Mouse (Mus musculus): ENCODE data around the gene Arf1.

Gene Arf1

DNA sequence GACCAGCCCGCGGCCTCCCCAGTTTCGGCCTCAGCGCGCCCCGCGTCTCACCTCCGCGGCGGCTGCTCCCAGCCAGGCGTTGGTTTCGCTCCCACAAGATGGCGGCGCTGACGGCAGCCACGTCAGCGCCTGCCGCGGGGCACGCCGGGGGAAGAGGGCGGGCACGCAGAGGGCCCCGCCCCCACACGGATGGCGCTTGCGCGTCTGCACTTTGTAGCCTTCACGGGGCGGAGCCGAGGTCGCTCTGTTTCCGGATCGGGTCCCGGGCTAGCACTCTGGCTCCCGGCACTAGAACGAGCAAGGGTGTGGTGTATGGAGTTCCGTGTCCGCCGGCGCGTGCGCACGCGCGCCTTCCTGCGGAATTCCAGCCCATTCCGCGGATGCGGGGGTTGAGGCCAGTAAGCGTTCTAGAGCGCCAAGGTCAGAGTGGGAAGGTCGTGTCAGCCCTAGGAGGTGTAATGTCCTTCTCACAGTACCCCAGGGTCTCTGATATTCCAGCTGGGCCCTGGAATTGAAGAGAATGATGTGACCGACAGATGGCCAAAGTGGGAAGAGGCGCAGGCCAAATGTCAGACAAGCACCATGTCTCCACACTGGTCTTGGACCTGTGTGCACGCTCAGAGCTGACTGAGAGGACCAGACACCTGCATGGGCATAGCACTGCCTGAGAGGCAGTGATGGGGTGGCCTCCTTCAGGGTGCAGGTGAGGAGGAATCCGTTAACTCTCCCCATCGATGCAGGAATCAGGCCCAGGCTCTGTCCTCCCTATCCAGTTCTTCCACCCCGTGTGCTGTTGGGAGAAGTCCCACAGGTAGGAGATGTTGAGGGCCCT is at the start of gene Arf1:
TSS of gene Arf1 (minus strand) at position 149 of the 832 bp plus-strand sequence.
- DNase-seq (ENCODE audit: low read depth, low spot score) = peak; percentile 99

DNA sequence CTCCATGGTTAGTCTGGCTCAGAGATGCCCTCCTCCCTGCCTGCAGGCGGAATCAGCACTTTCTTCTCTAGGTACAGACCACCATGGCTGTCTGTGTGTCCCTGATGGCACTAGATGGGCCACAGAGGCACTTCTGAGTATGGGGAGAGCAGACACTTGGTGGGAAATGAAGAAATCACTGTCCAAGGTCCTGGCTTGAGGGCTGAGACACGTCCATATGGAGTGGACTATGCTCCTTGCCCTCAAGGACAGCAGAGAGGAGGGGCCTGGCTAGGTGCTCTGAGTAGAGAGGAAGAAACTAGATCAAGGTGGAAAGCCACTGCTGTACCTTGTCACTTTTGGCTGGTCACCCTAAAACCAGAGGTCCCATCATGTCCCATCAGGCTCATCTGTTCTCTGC is 48.8 kb upstream of the Arf1 start:
- DNase-seq (ENCODE audit: low read depth, low spot score) = no peak

- no peak for DNase-seq (ENCODE audit: low read depth, low spot score)
Measured at GRCm38 (mm10) chr11:59274184-59274583, 46.1 kb upstream of the Arf1 start.

- DNase-seq (ENCODE audit: low read depth, low spot score) = no peak
Measured at GRCm38 (mm10) chr11:59266727-59267126, 38.7 kb upstream of the Arf1 start.

GRCm38 (mm10) chr11:59265154-59265813 is 37.2 kb upstream of the Arf1 start:
- no peak for DNase-seq (ENCODE audit: low read depth, low spot score)

DNA sequence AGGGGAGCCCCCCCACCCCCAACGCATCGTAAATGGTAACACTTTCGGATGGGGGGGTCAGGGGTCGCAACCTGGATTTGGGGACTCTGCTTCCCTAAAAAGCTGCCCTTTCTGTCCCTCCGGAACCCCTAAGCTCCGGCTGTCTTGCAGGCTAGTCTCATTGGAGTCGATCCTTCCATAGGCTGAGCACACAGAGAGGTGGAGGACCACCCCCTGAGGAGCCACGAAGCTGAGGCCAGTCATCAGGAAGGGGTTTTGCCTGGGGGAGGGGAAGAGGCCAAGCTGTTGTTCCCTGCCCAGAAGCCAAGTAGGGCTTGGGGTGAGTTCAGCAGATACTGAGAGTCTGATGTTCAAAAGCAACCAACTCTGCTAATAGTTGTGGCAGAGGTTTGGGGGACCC is 36.5 kb upstream of the Arf1 start:
- DNase-seq (ENCODE audit: low read depth, low spot score) = peak; percentile 49

- DNase-seq (ENCODE audit: low read depth, low spot score) = no peak
Measured at GRCm38 (mm10) chr11:59263870-59264563, 35.9 kb upstream of the Arf1 start.

- DNase-seq (ENCODE audit: low read depth, low spot score) = no peak
Measured at GRCm38 (mm10) chr11:59262308-59262707, 34.2 kb upstream of the Arf1 start.

DNA sequence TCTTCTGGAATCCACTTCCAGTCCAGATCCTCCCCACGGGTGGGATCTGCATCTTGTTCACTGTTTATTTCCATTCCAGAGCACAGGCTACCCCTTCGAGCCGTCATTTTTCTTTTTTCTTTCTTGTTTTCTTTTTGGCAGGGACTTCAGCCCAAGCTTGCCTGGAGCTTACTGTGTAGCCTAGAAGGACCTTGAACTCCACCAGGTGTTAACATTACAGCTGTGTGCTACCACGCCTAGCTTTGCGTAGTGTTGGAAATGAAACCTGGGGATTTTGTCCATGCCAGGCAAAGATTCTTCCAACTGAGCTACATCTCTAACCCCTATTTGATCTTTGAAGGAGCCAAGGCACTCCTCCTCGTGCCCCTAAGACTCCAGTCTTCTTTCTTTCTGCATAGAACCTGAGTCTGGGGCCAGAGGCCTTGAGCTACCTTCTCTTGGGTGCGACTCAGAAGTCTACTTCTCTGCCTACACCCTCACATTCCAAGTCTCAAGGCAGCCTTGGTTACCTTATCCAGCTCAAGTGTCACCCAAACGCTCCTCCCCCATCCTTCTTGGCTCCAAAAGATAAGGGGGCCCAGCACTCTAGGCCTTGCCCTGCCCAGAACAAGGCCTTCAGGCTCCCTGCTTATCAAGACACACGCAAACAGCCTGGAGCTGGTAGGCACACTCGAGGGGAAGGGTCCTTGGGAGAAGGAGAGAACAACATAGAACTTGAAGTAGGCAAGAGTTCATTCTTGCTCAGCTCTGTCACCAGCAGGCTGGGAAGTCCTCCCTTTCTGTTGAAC is 32.8 kb upstream of the Arf1 start:
- no peak for DNase-seq (ENCODE audit: low read depth, low spot score)

GRCm38 (mm10) chr11:59259647-59260046 is 31.6 kb upstream of the Arf1 start:
- no peak for DNase-seq (ENCODE audit: low read depth, low spot score)

DNA sequence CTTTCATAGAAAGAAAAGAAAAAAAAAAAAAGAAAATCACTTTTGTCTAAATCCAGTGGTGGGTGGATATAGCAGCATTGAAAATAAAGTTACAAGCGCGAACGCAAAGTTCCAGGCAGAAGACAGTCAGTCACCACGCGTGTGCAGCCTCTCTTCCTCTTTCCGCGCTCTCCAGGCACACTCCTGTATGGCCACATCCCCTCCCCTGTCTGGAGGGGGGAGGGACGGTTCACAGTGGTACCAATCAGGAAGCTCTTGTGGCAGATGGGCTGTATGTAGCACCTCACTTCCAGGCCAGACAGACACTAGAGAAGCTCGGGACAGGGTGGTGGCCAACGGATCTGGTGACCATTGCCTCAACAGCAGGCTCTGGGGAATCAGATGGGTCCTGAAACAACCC is 20.0 kb upstream of the Arf1 start:
- DNase-seq (ENCODE audit: low read depth, low spot score) = no peak

DNA sequence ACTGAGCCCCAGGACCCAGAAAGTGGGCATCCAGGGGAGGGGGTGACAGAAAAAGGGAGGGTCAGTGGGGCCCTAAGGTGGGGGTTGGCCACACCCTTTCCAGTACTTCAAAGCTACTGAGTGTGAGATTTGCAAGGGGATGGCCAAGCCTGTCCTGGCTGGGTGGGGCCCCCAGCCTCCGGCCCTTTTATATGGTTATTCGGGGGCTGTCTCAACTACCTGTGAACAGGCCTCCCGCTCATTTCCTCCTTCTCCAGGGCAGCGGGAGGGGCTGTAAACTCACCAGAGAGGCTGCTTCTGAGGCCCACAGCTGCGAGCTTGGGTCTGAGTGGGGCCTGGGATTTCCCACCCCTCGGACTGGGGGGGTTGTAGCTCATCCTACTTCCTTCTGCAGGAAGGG is 15.8 kb upstream of the Arf1 start:
- peak; percentile 62 for DNase-seq (ENCODE audit: low read depth, low spot score)

GRCm38 (mm10) chr11:59241841-59242240 is 13.8 kb upstream of the Arf1 start:
- no peak for DNase-seq (ENCODE audit: low read depth, low spot score)

- DNase-seq (ENCODE audit: low read depth, low spot score) = no peak
Measured at GRCm38 (mm10) chr11:59239796-59240195, 11.7 kb upstream of the Arf1 start.

DNA sequence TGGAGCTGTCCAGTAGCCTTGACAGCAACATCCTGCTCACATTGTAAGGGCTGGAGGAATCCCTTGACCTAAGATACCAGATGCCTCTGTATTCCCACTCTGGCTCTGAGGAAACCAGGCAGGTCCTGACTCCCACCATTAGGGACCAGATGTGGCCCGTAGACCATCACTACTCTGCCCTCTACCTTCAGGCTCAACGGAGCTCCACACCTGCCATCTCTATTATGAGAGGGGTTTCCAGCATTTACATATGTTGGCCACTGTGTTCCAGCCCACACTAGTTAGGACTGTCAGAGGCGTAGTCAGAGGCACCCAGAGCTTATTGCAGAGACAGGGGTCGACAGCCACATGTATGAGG is 11.3 kb upstream of the Arf1 start:
- no peak for DNase-seq (ENCODE audit: low read depth, low spot score)

GRCm38 (mm10) chr11:59238525-59239427 is 10.7 kb upstream of the Arf1 start:
- DNase-seq (ENCODE audit: low read depth, low spot score) = peak; percentile 49

DNA sequence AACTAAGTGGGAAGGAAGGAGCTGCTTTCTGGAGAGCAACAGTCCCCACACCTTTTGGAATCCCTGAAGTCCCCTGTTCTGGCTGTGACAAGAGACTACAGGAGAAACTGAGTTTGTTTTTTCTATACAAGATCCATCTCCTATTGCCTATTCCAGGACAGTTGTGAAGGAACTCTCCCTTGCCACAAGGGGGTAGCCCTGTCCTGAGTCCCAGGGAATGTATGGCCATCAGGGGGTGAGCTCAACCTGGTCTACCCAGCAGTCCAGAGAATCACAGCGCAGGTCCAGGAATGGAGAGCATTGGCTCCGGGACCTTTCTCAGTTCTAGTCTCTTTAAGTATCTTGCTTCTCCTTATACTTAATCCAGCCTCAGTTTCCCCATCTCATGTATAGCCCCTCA is 4.7 kb upstream of the Arf1 start:
- DNase-seq (ENCODE audit: low read depth, low spot score) = peak; percentile 59

DNA sequence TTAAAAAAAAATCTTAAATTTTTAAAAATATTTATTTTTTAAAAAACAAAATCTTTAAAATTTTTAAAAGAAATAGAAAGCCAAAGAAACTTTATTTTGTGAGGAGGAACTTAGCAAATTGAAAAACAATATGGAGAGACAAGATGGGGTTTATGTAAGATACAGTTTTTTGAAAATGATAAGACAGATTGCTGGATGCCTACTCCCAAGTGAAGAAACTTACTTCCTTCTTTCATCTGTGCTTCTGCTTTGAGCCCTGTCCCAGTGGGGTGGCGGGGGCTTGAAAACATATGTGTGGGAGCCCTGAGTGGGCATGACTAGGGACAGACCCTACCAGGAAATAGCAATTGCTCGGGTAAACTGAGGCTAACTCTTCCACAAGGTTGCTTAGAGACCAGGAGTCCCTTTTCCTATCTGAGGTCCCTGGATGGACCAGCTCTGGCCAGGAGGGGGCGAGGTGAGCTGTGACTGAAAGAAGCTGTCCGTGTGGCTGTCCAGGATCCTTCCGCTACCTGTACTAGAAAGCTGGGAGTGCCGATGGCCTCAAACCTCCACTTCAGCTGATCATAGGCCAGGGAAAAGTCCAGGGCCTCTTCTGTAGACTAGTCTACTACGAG is 2.2 kb upstream of the Arf1 start:
- peak; percentile 80 for DNase-seq (ENCODE audit: low read depth, low spot score)

DNA sequence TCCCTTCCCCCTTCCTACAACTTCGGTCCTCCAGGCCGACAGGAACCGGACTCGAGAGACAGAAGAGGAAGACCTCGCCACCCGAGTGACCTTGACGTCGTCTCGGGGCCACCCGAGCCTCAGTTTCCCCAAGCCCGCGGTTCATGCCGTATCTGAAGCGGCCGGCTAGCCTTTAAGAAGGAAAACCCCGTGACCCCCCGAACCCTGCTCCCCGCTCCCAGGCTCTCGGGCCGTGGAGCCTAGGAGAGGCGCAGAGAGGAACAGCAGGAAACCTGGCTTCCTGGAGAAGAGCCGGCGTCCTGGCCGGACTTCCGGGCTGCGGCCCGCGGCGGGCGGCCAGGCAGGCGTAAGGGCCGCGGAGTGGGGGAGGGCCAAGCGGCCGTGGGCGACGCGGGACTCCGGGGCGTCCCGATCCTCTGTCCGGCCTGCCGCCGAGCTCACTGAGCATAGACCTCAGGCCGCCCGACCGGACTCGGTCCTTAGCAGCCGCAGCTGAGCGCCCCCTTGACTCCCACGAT is 407 bp downstream of the Arf1 start:
- DNase-seq (ENCODE audit: low read depth, low spot score) = no peak

Data from ES-CJ7 (cell line).